Mouse (Mus musculus): Measurements from ENCODE around the gene Hist1h4i. TPM values are rescaled to one million over a fixed set of nuclear protein-coding genes. Genes with fewer than 3 reads are reported as not detected.
"Not testable (repeated sequence)": the region's sequence is repeated elsewhere in the genome, so short reads cannot be mapped to it uniquely, and the experiment has no call there.

Gene Hist1h4i
- total and polyA plus RNA-seq, 3 experiments: 6.4 to 812 (median 35.7) TPM

DNA sequence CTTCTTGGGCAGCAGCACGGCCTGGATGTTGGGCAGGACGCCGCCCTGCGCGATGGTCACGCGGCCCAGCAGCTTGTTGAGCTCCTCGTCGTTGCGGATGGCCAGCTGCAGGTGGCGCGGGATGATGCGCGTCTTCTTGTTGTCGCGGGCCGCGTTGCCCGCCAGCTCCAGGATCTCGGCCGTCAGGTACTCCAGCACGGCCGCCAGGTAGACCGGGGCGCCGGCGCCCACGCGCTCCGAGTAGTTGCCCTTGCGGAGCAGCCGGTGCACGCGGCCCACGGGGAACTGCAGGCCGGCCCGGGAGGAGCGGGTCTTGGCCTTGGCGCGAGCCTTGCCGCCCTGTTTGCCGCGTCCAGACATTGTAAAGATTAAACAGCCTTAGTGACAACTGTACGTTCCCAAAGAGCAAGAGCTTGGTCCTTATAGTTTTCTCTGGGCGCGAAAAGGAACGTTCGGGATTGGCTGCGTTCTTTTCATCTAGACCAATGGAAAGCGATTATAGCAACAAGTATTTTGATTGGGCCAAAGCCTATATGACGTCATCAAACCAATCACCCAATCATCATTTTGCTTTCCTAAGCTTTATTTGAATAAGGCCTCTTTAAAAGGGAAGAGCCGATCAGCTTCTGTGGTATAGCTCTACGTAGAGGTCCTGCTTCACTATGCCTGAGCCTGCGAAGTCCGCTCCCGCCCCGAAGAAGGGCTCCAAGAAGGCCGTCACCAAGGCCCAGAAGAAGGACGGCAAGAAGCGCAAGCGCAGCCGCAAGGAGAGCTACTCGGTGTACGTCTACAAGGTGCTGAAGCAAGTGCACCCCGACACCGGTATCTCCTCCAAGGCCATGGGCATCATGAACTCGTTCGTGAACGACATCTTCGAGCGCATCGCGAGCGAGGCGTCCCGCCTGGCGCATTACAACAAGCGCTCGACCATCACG, 1.7 kb upstream of the Hist1h4i start, which contains the start of the genes Hist1h2ag and Hist1h2bj:
Hist1h2ag (minus strand) TSS at position 377 of the 935 bp plus-strand sequence.
Hist1h2bj (plus strand) TSS at position 647 of the 935 bp plus-strand sequence.
- H3K27me3 ChIP-seq (replicated peaks); H3K79me2 ChIP-seq (replicated peaks; ENCODE audit: control insufficient read depth, extremely low read depth, insufficient read depth, poor library complexity, severe bottlenecking); dilution Hi-C loops (cut with MboI; ENCODE audit: extremely low pct_ligation_motif_present, extremely low pct_unique_long_range_greater_than_20kb, low sequenced_read_pairs); H3K9me3 ChIP-seq (replicated peaks; ENCODE audit: low read length); H3K36me3 ChIP-seq (replicated peaks in 1 of 2; ENCODE audit: control insufficient read depth in 1 of 2, insufficient read depth in 1 of 2, low read length in 1 of 2): not testable (repeated sequence)
- Histone ChIP-seq H3K9ac (ENCODE audit: insufficient read depth, low read depth) (peak within 1 kb of the TSS; percentile 76), H3K4me2 (ENCODE audit: insufficient read depth, low read depth, poor library complexity, severe bottlenecking) (peak within 1 kb of the TSS; percentile 67), H3K4me1 (ENCODE audit: control insufficient read depth in 1 of 2, insufficient read depth in 2 of 2) (peaks cover 0 to 40% of the 10 kb centered on the region in 2 experiments; a peak in 2 of 4 replicates), H3K4me3 (replicated peaks in 1 of 3; ENCODE audit: low read depth in 2 of 3, low read length in 2 of 3, poor library complexity in 1 of 3) (peak within 1 kb of the TSS; percentile 35 to 48 (median 44)), H3K27ac (ENCODE audit: insufficient read depth, low read depth) (peak within 1 kb of the TSS; percentile 87)
- peak; percentile 98 for DNase-seq (ENCODE audit: extremely low read depth)
- TF ChIP-seq MYC (IDR thresholded peaks at IDR 0.05; ENCODE audit: low read depth, low read length) (peak; percentile 55), HCFC1 (IDR thresholded peaks at IDR 0.05; ENCODE audit: low read depth, low read length) (peak; percentile 71), SIN3A (IDR thresholded peaks at IDR 0.05; ENCODE audit: low read length) (peak; percentile 73; the same call in 1 of the 2 replicates), E2F4 (IDR thresholded peaks at IDR 0.05; ENCODE audit: insufficient replicate concordance, low read depth, low read length) (peak; percentile 100), JUN (IDR thresholded peaks at IDR 0.05; ENCODE audit: insufficient read depth, low read depth, low read length) (peak; percentile 86), RCOR1 (conservative IDR thresholded peaks at IDR 0.05; ENCODE audit: low read depth, low read length) (peak; percentile 72; the same call in 1 of the 2 replicates), NRF1 (IDR thresholded peaks at IDR 0.05; ENCODE audit: low read depth, low read length) (peak; percentile 72), TBP (conservative IDR thresholded peaks at IDR 0.05; ENCODE audit: low read depth, low read length) (peak; percentile 99), NELFE (IDR thresholded peaks at IDR 0.05; ENCODE audit: low read depth, low read length) (peak; percentile 33), UBTF (IDR thresholded peaks at IDR 0.05; ENCODE audit: low read depth, low read length) (peak; percentile 95), JUND (conservative IDR thresholded peaks at IDR 0.05; ENCODE audit: low read depth, low read length) (peak; percentile 98), MEF2A (IDR thresholded peaks at IDR 0.05; ENCODE audit: borderline replicate concordance, low read depth, low read length) (0 out of 2 replicates have a peak, but pooled peaks have one; percentile 30), TCF12 (IDR thresholded peaks at IDR 0.05; ENCODE audit: low read depth, low read length) (peak; percentile 89), POLR2A (IDR thresholded peaks at IDR 0.05; ENCODE audit: low read depth, low read length) (peak; percentile 71; the same call in 1 of the 2 replicates), KAT2A (IDR thresholded peaks at IDR 0.05; ENCODE audit: insufficient replicate concordance, low read length) (0 out of 2 replicates have a peak, but pooled peaks have one; percentile 10), POLR2AphosphoS2 (IDR thresholded peaks at IDR 0.05; ENCODE audit: low read depth, low read length) (peak; percentile 23; the same call in 1 of the 2 replicates), CHD2 (IDR thresholded peaks at IDR 0.05; ENCODE audit: low read length) (peak; percentile 96), MXI1 (IDR thresholded peaks at IDR 0.05; ENCODE audit: low read depth, low read length) (0 out of 2 replicates have a peak, but pooled peaks have one; percentile 43)
- in situ Hi-C loops (cut with MboI; ENCODE audit: low pct_ligation_motif_present, low pct_unique_long_range_greater_than_20kb, low sequenced_read_pairs): loop anchor here (10.0 to 25.0 kb wide), 2 partner anchors 1382 to 1719 kb away; partner anchors contain the start of genes Abt1, Hist1h1a, Hist1h2ab and Hist1h3a

Measured in CH12.LX (cell line).